Mouse (Mus musculus) liver, adult 2 months (tissue): ENCODE results near the gene Osbpl6.

Experiments
- CTCF ChIP-seq: fragments of 200-500 bp; IDR thresholded peaks from 2 replicates; pipeline ENCODE4 v1.5.1; 2011; ENCODE audit warnings: low read depth, low read length, control low read depth
- POLR2A ChIP-seq: fragments of 200-500 bp; IDR thresholded peaks from 2 replicates; pipeline ENCODE4 v1.6.1; 2011; ENCODE audit warnings: low read length, control low read depth; ENCODE audit not compliant: insufficient read depth; ENCODE audit errors: extremely low read depth

GRCm38 (mm10) chr2:76511281-76511721 is 105.0 kb downstream of the Osbpl6 start:
- TF ChIP-seq POLR2A (no peak), CTCF (no peak)
